Mouse (Mus musculus): Measurements from ENCODE around the gene Ppp1r26. TPM values are rescaled to one million over a fixed set of nuclear protein-coding genes. Genes with fewer than 3 reads are reported as not detected.

The Ppp1r26 gene
- polyA plus RNA-seq, 1 experiment from 2014 or later = 5.0 TPM

DNA sequence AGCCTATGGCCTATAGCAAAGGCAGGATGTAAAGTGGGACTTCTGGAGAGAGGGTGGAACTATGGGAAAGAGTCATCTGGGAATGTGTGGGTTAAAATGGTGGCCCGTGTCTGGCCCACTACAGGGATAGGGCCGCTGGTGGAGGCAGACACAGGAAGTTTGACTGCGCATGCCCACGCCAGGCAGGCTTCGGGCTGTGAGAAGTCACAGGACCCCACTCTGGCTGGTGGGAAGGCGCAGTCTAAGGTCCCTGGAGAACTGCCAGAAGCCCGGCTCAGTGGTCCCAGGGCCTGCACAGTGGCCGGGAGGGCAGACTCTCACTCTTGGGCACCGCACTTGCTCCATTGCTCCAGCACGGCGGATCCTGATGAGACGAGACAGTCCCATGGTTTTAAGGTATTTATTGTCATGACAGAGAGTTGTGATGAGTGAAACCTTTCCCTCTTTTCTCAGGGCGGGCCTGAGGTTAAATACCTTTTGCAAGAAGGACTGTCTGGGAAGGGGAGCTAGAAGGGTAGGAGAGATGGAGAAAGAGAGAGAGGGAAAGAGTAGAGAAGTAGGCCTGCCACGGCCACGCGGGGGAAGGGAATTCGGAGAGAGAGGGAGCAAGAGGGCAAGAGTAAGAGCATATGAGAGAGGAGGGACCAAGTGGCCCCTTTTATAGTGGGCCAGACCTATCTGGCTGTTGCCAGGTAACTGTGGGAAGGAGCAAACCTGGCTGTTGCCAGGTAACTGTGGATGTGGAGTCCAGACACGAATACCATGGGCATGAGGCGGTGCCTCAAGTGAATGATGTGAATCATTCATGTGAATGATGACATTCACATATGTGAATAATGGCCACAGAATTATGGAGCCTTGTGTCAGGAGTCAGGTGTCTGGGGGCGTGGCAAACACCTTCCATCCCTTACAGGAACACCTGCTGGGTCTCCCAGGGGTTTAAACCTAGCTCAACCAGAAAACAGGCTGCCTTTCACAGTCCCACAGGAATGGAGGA is 32.9 kb downstream of the Ppp1r26 start:
- DNase-seq (ENCODE audit: low spot score) = no peak
- 82% methylated on average over 20 of the region's 20 CpGs for WGBS
- Histone ChIP-seq H3K27me3 (replicated peaks; ENCODE audit: low read depth, poor library complexity, severe bottlenecking) (no peaks in the 10 kb centered on the region), H3K9me3 (no peaks in the 10 kb centered on the region), H3K36me3 (replicated peaks) (no peaks in the 10 kb centered on the region), H3K4me3 (no peak overlapping the region), H3K4me1 (no peaks in the 10 kb centered on the region), H3K27ac (replicated peaks) (no peak overlapping the region)

- Histone ChIP-seq H3K27ac (replicated peaks) (no peak overlapping the region), H3K4me1 (no peaks in the 10 kb centered on the region), H3K9me3 (no peaks in the 10 kb centered on the region), H3K27me3 (replicated peaks; ENCODE audit: low read depth, poor library complexity, severe bottlenecking) (no peaks in the 10 kb centered on the region), H3K4me3 (no peak overlapping the region), H3K36me3 (replicated peaks) (no peaks in the 10 kb centered on the region)
- WGBS = 67% methylated on average over 2 of the region's 2 CpGs
- no peak for DNase-seq (ENCODE audit: low spot score)
Observed at GRCm38 (mm10) chr2:28483861-28484260, 37.3 kb downstream of the Ppp1r26 start.

DNA sequence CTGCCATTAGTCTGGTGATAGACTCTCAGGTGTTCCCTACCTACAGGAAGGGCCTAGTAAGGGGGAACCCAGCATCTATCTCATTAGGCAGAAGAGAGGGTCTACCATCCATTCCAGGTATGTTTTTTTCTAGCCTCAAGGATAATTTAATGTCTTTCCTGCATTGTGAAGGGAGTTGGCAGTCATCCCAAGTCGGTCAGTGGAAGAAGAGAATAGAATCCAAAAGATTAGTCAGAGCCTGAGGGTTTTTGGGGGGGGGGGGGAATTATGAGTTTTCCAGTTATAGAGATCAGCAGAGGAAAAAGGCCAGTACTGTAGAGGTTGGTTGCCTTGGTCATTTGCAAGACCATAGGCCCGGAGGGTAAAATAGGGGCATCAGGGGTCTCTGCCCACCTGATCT is 47.9 kb downstream of the Ppp1r26 start:
- peaks cover 10% of the 10 kb centered on the region for H3K4me1 ChIP-seq
- WGBS = 89% methylated on average over 2 of the region's 2 CpGs
- H3K4me3 ChIP-seq = no peak overlapping the region
- H3K9me3 ChIP-seq = 0 out of 2 replicates have a peak, but pooled peaks cover 3% of the 10 kb centered on the region
- H3K27ac ChIP-seq (replicated peaks) = no peak overlapping the region
- DNase-seq (ENCODE audit: low spot score) = no peak
- no peaks in the 10 kb centered on the region for H3K27me3 ChIP-seq (replicated peaks; ENCODE audit: low read depth, poor library complexity, severe bottlenecking)
- no peaks in the 10 kb centered on the region for H3K36me3 ChIP-seq (replicated peaks)

- Histone ChIP-seq H3K27me3 (replicated peaks; ENCODE audit: low read depth, poor library complexity, severe bottlenecking) (no peaks in the 10 kb centered on the region), H3K36me3 (replicated peaks) (no peaks in the 10 kb centered on the region), H3K4me1 (peaks cover 10% of the 10 kb centered on the region), H3K9me3 (0 out of 2 replicates have a peak, but pooled peaks cover 3% of the 10 kb centered on the region), H3K27ac (replicated peaks) (no peak overlapping the region), H3K4me3 (no peak overlapping the region)
- WGBS = 83% methylated on average over 14 of the region's 14 CpGs
- no peak for DNase-seq (ENCODE audit: low spot score)
Observed at GRCm38 (mm10) chr2:28495207-28495756, 48.7 kb downstream of the Ppp1r26 start.

GRCm38 (mm10) chr2:28495801-28496595 is 49.4 kb downstream of the Ppp1r26 start:
- 0 out of 2 replicates have a peak, but pooled peaks cover 3% of the 10 kb centered on the region for H3K9me3 ChIP-seq
- WGBS = 89% methylated on average over 16 of the region's 16 CpGs
- no peaks in the 10 kb centered on the region for H3K36me3 ChIP-seq (replicated peaks)
- H3K27me3 ChIP-seq (replicated peaks; ENCODE audit: low read depth, poor library complexity, severe bottlenecking) = no peaks in the 10 kb centered on the region
- no peak overlapping the region for H3K4me3 ChIP-seq
- no peak for DNase-seq (ENCODE audit: low spot score)
- H3K4me1 ChIP-seq = peaks cover 10% of the 10 kb centered on the region
- H3K27ac ChIP-seq (replicated peaks) = no peak overlapping the region

GRCm38 (mm10) chr2:28496671-28497070 is 50.1 kb downstream of the Ppp1r26 start, which contains the start of gene Gbgt1:
Gene Gbgt1 (plus strand): TSS chr2:28496891.
- 85% methylated on average over 5 of the region's 5 CpGs for WGBS
- no peak for DNase-seq (ENCODE audit: low spot score)
- H3K4me3 ChIP-seq = no peak within 1 kb of the TSS

GRCm38 (mm10) chr2:28497561-28497960 is 51.0 kb downstream of the Ppp1r26 start:
- H3K36me3 ChIP-seq (replicated peaks) = no peaks in the 10 kb centered on the region
- no peaks in the 10 kb centered on the region for H3K27me3 ChIP-seq (replicated peaks; ENCODE audit: low read depth, poor library complexity, severe bottlenecking)
- DNase-seq (ENCODE audit: low spot score) = no peak
- peaks cover 10% of the 10 kb centered on the region for H3K4me1 ChIP-seq
- H3K27ac ChIP-seq (replicated peaks) = no peak overlapping the region
- WGBS = 82% methylated on average over 5 of the region's 5 CpGs
- no peak overlapping the region for H3K4me3 ChIP-seq
- 0 out of 2 replicates have a peak, but pooled peaks cover 3% of the 10 kb centered on the region for H3K9me3 ChIP-seq

More at GRCm38 (mm10) chr2:28496671-28497070, 50.1 kb downstream of the Ppp1r26 start, which contains the start of gene Gbgt1:
- Histone ChIP-seq H3K9me3 (0 out of 2 replicates have a peak, but pooled peaks cover 3% of the 10 kb centered on the region), H3K27me3 (replicated peaks; ENCODE audit: low read depth, poor library complexity, severe bottlenecking) (no peaks in the 10 kb centered on the region), H3K36me3 (replicated peaks) (no peaks in the 10 kb centered on the region), H3K27ac (replicated peaks) (no peak within 1 kb of the TSS), H3K4me1 (peaks cover 10% of the 10 kb centered on the region)

- H3K4me1 ChIP-seq = peaks cover 10% of the 10 kb centered on the region
- H3K27ac ChIP-seq (replicated peaks) = no peak overlapping the region
- no peaks in the 10 kb centered on the region for H3K27me3 ChIP-seq (replicated peaks; ENCODE audit: low read depth, poor library complexity, severe bottlenecking)
- WGBS = 85% methylated on average over 4 of the region's 4 CpGs
- 0 out of 2 replicates have a peak, but pooled peaks cover 3% of the 10 kb centered on the region for H3K9me3 ChIP-seq
- no peaks in the 10 kb centered on the region for H3K36me3 ChIP-seq (replicated peaks)
- no peak for DNase-seq (ENCODE audit: low spot score)
- no peak overlapping the region for H3K4me3 ChIP-seq
Observed at GRCm38 (mm10) chr2:28498431-28498830, 51.8 kb downstream of the Ppp1r26 start.

- 89% methylated on average over 10 of the region's 10 CpGs for WGBS
- Histone ChIP-seq H3K27me3 (replicated peaks; ENCODE audit: low read depth, poor library complexity, severe bottlenecking) (no peaks in the 10 kb centered on the region), H3K27ac (replicated peaks) (no peak overlapping the region), H3K9me3 (no peaks in the 10 kb centered on the region), H3K4me3 (no peak overlapping the region), H3K4me1 (no peaks in the 10 kb centered on the region), H3K36me3 (replicated peaks) (no peaks in the 10 kb centered on the region)
- DNase-seq (ENCODE audit: low spot score) = no peak
Observed at GRCm38 (mm10) chr2:28502987-28503386, 56.4 kb downstream of the Ppp1r26 start.

DNA sequence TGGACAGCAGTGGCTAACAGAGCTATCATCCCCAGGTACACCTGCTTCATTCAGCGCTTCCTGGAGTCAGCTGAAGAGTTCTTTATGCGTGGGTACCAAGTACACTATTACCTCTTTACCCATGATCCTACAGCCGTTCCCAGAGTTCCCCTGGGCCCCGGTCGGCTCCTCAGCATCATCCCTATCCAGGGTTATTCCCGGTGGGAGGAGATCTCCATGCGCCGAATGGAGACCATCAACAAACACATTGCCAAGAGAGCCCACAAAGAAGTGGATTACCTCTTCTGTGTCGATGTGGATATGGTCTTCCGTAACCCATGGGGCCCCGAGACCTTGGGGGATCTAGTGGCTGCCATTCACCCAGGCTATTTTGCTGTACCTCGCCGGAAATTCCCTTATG is 58.1 kb downstream of the Ppp1r26 start:
- WGBS = 90% methylated on average over 13 of the region's 13 CpGs
- H3K27me3 ChIP-seq (replicated peaks; ENCODE audit: low read depth, poor library complexity, severe bottlenecking) = no peaks in the 10 kb centered on the region
- no peak for DNase-seq (ENCODE audit: low spot score)
- no peaks in the 10 kb centered on the region for H3K9me3 ChIP-seq
- no peak overlapping the region for H3K27ac ChIP-seq (replicated peaks)
- H3K4me3 ChIP-seq = no peak overlapping the region
- no peaks in the 10 kb centered on the region for H3K4me1 ChIP-seq
- H3K36me3 ChIP-seq (replicated peaks) = no peaks in the 10 kb centered on the region

Measured in embryonic facial prominence, embryonic 10.5 days (tissue).